Mouse (Mus musculus): Measurements from ENCODE around the gene Rccd1.

Rccd1 gene

GRCm38 (mm10) chr7:80369461-80369860 lies 45.2 kb upstream of the Rccd1 start:
- Histone ChIP-seq H3K36me3 (ENCODE audit: insufficient read depth, low read length) (peaks cover 21% of the 10 kb centered on the region), H3K9me3 (ENCODE audit: low read length) (no peaks in the 10 kb centered on the region), H3K4me3 (replicated peaks; ENCODE audit: low read length) (no peak overlapping the region), H3K27me3 (ENCODE audit: insufficient read depth, low read length) (peaks cover 52% of the 10 kb centered on the region), H3K4me1 (replicated peaks; ENCODE audit: low read depth, low read length) (peaks cover 41% of the 10 kb centered on the region)
- TF ChIP-seq CTCF (conservative IDR thresholded peaks at IDR 0.05; ENCODE audit: low read length), result no peak

- H3K4me3 ChIP-seq (replicated peaks; ENCODE audit: low read length), result peak overlapping the region; percentile 64
- H3K4me1 ChIP-seq (replicated peaks; ENCODE audit: low read depth, low read length), result peaks cover 36% of the 10 kb centered on the region
- H3K9me3 ChIP-seq (ENCODE audit: low read length), result no peaks in the 10 kb centered on the region
- peaks cover 21% of the 10 kb centered on the region for H3K36me3 ChIP-seq (ENCODE audit: insufficient read depth, low read length)
- no peak for TF ChIP-seq NANOG (IDR thresholded peaks at IDR 0.05; ENCODE audit: borderline replicate concordance, low read length)
- TF ChIP-seq POU5F1 (IDR thresholded peaks at IDR 0.05; ENCODE audit: borderline replicate concordance, low read length), result no peak
- TF ChIP-seq CTCF (conservative IDR thresholded peaks at IDR 0.05; ENCODE audit: low read length), result no peak
- H3K27me3 ChIP-seq (ENCODE audit: insufficient read depth, low read length), result peaks cover 45% of the 10 kb centered on the region
Measured at GRCm38 (mm10) chr7:80368635-80369421, 44.6 kb upstream of the Rccd1 start.

GRCm38 (mm10) chr7:80368009-80368408 lies 43.8 kb upstream of the Rccd1 start:
- H3K36me3 ChIP-seq (ENCODE audit: insufficient read depth, low read length), result peaks cover 21% of the 10 kb centered on the region
- no peak for TF ChIP-seq NANOG (IDR thresholded peaks at IDR 0.05; ENCODE audit: borderline replicate concordance, low read length)
- TF ChIP-seq POU5F1 (IDR thresholded peaks at IDR 0.05; ENCODE audit: borderline replicate concordance, low read length), result no peak
- no peak for TF ChIP-seq CTCF (conservative IDR thresholded peaks at IDR 0.05; ENCODE audit: low read length)
- peaks cover 37% of the 10 kb centered on the region for H3K27me3 ChIP-seq (ENCODE audit: insufficient read depth, low read length)
- H3K4me3 ChIP-seq (replicated peaks; ENCODE audit: low read length), result peak overlapping the region; percentile 64
- no peaks in the 10 kb centered on the region for H3K9me3 ChIP-seq (ENCODE audit: low read length)
- peaks cover 35% of the 10 kb centered on the region for H3K4me1 ChIP-seq (replicated peaks; ENCODE audit: low read depth, low read length)

GRCm38 (mm10) chr7:80367232-80367631 lies 43.0 kb upstream of the Rccd1 start:
- Histone ChIP-seq H3K4me3 (replicated peaks; ENCODE audit: low read length) (no peak overlapping the region), H3K4me1 (replicated peaks; ENCODE audit: low read depth, low read length) (peaks cover 42% of the 10 kb centered on the region), H3K9me3 (ENCODE audit: low read length) (no peaks in the 10 kb centered on the region), H3K36me3 (ENCODE audit: insufficient read depth, low read length) (peaks cover 21% of the 10 kb centered on the region), H3K27me3 (ENCODE audit: insufficient read depth, low read length) (peaks cover 34% of the 10 kb centered on the region)
- no peak for TF ChIP-seq NANOG (IDR thresholded peaks at IDR 0.05; ENCODE audit: borderline replicate concordance, low read length)
- TF ChIP-seq POU5F1 (IDR thresholded peaks at IDR 0.05; ENCODE audit: borderline replicate concordance, low read length), result no peak
- no peak for TF ChIP-seq CTCF (conservative IDR thresholded peaks at IDR 0.05; ENCODE audit: low read length)

- Histone ChIP-seq H3K9me3 (ENCODE audit: low read length) (no peaks in the 10 kb centered on the region), H3K4me1 (replicated peaks; ENCODE audit: low read depth, low read length) (peaks cover 46% of the 10 kb centered on the region), H3K36me3 (ENCODE audit: insufficient read depth, low read length) (peaks cover 21% of the 10 kb centered on the region), H3K27me3 (ENCODE audit: insufficient read depth, low read length) (peaks cover 26% of the 10 kb centered on the region), H3K4me3 (replicated peaks; ENCODE audit: low read length) (no peak overlapping the region)
- TF ChIP-seq CTCF (conservative IDR thresholded peaks at IDR 0.05; ENCODE audit: low read length), result no peak
- TF ChIP-seq POU5F1 (IDR thresholded peaks at IDR 0.05; ENCODE audit: borderline replicate concordance, low read length), result no peak
- no peak for TF ChIP-seq NANOG (IDR thresholded peaks at IDR 0.05; ENCODE audit: borderline replicate concordance, low read length)
Measured at GRCm38 (mm10) chr7:80365759-80366158, 41.5 kb upstream of the Rccd1 start.

- H3K4me1 ChIP-seq (replicated peaks; ENCODE audit: low read depth, low read length), result peaks cover 41% of the 10 kb centered on the region
- H3K9me3 ChIP-seq (ENCODE audit: low read length), result no peaks in the 10 kb centered on the region
- peak overlapping the region; percentile 42; the same call in 1 of the 2 replicates for H3K4me3 ChIP-seq (replicated peaks; ENCODE audit: low read length)
- TF ChIP-seq NANOG (IDR thresholded peaks at IDR 0.05; ENCODE audit: borderline replicate concordance, low read length) (no peak), CTCF (conservative IDR thresholded peaks at IDR 0.05; ENCODE audit: low read length) (no peak), POU5F1 (IDR thresholded peaks at IDR 0.05; ENCODE audit: borderline replicate concordance, low read length) (no peak)
- no peaks in the 10 kb centered on the region for H3K27me3 ChIP-seq (ENCODE audit: insufficient read depth, low read length)
- H3K36me3 ChIP-seq (ENCODE audit: insufficient read depth, low read length), result peaks cover 14% of the 10 kb centered on the region
Measured at GRCm38 (mm10) chr7:80360435-80360834, 36.2 kb upstream of the Rccd1 start.

GRCm38 (mm10) chr7:80358039-80358438 lies 33.8 kb upstream of the Rccd1 start:
- Histone ChIP-seq H3K36me3 (ENCODE audit: insufficient read depth, low read length) (peaks cover 15% of the 10 kb centered on the region), H3K4me1 (replicated peaks; ENCODE audit: low read depth, low read length) (peaks cover 45% of the 10 kb centered on the region), H3K9me3 (ENCODE audit: low read length) (no peaks in the 10 kb centered on the region), H3K27me3 (ENCODE audit: insufficient read depth, low read length) (no peaks in the 10 kb centered on the region), H3K4me3 (replicated peaks; ENCODE audit: low read length) (no peak overlapping the region)
- TF ChIP-seq NANOG (IDR thresholded peaks at IDR 0.05; ENCODE audit: borderline replicate concordance, low read length) (no peak), CTCF (conservative IDR thresholded peaks at IDR 0.05; ENCODE audit: low read length) (no peak), POU5F1 (IDR thresholded peaks at IDR 0.05; ENCODE audit: borderline replicate concordance, low read length) (no peak)

- Histone ChIP-seq H3K4me1 (replicated peaks; ENCODE audit: low read depth, low read length) (peaks cover 45% of the 10 kb centered on the region), H3K9me3 (ENCODE audit: low read length) (no peaks in the 10 kb centered on the region)
- TF ChIP-seq NANOG (IDR thresholded peaks at IDR 0.05; ENCODE audit: borderline replicate concordance, low read length) (no peak), CTCF (conservative IDR thresholded peaks at IDR 0.05; ENCODE audit: low read length) (no peak), POU5F1 (IDR thresholded peaks at IDR 0.05; ENCODE audit: borderline replicate concordance, low read length) (no peak)
Measured at GRCm38 (mm10) chr7:80357156-80357555, 32.9 kb upstream of the Rccd1 start.

GRCm38 (mm10) chr7:80356351-80356750 lies 32.1 kb upstream of the Rccd1 start:
- TF ChIP-seq POU5F1 (IDR thresholded peaks at IDR 0.05; ENCODE audit: borderline replicate concordance, low read length) (no peak), NANOG (IDR thresholded peaks at IDR 0.05; ENCODE audit: borderline replicate concordance, low read length) (no peak), CTCF (conservative IDR thresholded peaks at IDR 0.05; ENCODE audit: low read length) (no peak)

More at GRCm38 (mm10) chr7:80357156-80357555, 32.9 kb upstream of the Rccd1 start:
- Histone ChIP-seq H3K27me3 (ENCODE audit: insufficient read depth, low read length) (no peaks in the 10 kb centered on the region), H3K4me3 (replicated peaks; ENCODE audit: low read length) (no peak overlapping the region), H3K36me3 (ENCODE audit: insufficient read depth, low read length) (peaks cover 22% of the 10 kb centered on the region)

More at GRCm38 (mm10) chr7:80356351-80356750, 32.1 kb upstream of the Rccd1 start:
- Histone ChIP-seq H3K4me1 (replicated peaks; ENCODE audit: low read depth, low read length) (peaks cover 44% of the 10 kb centered on the region), H3K36me3 (ENCODE audit: insufficient read depth, low read length) (peaks cover 22% of the 10 kb centered on the region), H3K27me3 (ENCODE audit: insufficient read depth, low read length) (no peaks in the 10 kb centered on the region), H3K9me3 (ENCODE audit: low read length) (no peaks in the 10 kb centered on the region), H3K4me3 (replicated peaks; ENCODE audit: low read length) (no peak overlapping the region)

Measured in E14TG2a.4 (cell line).